Mouse (Mus musculus) stomach, postnatal 0 days (tissue): ENCODE results near the gene Tmtc4.

ENCODE experiments used
- CTCF ChIP-seq: IDR thresholded peaks from 2 replicates; pipeline ENCODE4 v1.5.1; 2016; ENCODE audit warnings: antibody characterized with exemption, low read depth, mild to moderate bottlenecking, moderate library complexity
- EP300 ChIP-seq: optimal IDR thresholded peaks from 2 replicates; pipeline ENCODE3; 2016; ENCODE audit warnings: antibody characterized with exemption

- TF ChIP-seq CTCF = no peak
- TF ChIP-seq EP300 = no peak
These were observed 108.8 kb downstream of the Tmtc4 start for GRCm38 (mm10) chr14:122875056-122875455.
